Mouse (Mus musculus) left cerebral cortex, adult 8-10 months (tissue): Measurements from ENCODE around the gene Cachd1. TPM values are rescaled to one million over a fixed set of nuclear protein-coding genes. Genes with fewer than 3 reads are reported as not detected.

ENCODE experiments used
- DNase-seq, 2 experiments: peaks; one replicate each; pipeline ENCODE4 v3.0.0; 2022; ENCODE audit warnings: low spot score in 2 of 2
- total RNA-seq, 4 experiments: library from RNA; stranded (reverse); gene quantifications; 2 replicates each; pipeline ENCODE4 v1.2.4; 2022

Cachd1 gene
- total RNA-seq, 4 experiments from 2014 or later = 11.9 to 19.9 (median 16.4) TPM

GRCm38 (mm10) chr4:101046576-101046975 lies 270.1 kb downstream of the Cachd1 start:
- DNase-seq = no peak

GRCm38 (mm10) chr4:101062146-101062545 lies 285.7 kb downstream of the Cachd1 start:
- DNase-seq = no peak

GRCm38 (mm10) chr4:101066401-101066800 lies 289.9 kb downstream of the Cachd1 start:
- DNase-seq = no peak

- DNase-seq = peak; percentile 23 to 25
Measured at GRCm38 (mm10) chr4:101068786-101069153, 292.3 kb downstream of the Cachd1 start, which contains the start of gene Raver2. Raver2 (plus strand) TSS chr4:101068983.

GRCm38 (mm10) chr4:101069154-101069971 lies 292.9 kb downstream of the Cachd1 start:
- DNase-seq = peak in 1 of 2 experiments; percentile 18

GRCm38 (mm10) chr4:101071570-101071969 lies 295.1 kb downstream of the Cachd1 start:
- no peak for DNase-seq

GRCm38 (mm10) chr4:101076425-101076824 lies 299.9 kb downstream of the Cachd1 start:
- no peak for DNase-seq

Other genes with a start within 250 kb of the Cachd1 start
- not detected for gene Gm10577, start 244.0 kb downstream of the Cachd1 start, total RNA-seq